Mouse (Mus musculus): ENCODE data around the gene Jam3.

Jam3 gene

DNA sequence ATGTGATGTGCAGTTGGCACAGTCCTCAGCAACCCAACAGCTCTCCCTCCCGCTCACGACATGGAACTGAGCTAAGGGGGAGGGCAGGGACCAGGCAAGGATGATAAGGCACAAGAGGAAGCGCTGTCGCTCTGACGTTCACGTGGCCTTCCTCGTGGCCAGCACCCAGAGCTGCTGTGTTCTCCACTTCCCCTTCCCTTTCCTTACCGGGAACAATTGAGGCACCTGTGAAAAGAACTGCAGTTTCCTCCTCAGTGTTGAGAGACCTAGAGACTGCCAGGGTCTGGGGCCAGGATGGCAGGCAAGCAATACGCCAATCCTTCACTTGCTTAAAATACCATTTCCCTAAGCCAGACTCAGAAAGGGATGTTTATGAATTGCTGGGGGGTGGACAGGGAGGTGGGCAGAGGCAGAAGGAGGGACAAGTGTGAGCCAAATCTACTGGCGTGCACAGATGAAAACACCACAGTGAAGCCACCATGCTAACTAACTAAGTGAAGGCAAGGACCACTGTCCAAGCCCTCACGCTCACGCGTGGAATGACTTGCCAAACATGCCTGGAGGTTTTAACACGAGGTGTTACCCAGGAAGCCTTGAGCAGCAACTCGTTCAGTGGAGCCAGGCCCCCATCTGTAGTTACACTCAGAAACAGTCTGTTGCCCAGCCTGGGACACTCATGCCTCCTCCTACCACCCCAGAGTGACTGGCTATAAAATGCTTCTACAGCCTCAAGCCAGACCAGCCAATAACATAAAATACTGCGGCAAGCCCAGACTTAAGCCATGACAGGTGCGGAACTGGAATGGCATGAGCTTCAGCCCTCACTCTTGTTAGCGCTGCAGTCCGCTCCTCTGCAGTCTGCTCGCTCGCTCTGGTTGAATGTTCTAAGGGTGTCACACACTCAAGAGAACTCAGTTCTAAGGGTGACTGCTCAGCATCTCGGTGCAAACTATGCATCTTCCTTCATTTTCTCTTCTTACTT, 45.4 kb downstream of the Jam3 start:
- peak; percentile 69 to 85 for DNase-seq

GRCm38 (mm10) chr9:27108451-27108850, 46.8 kb downstream of the Jam3 start:
- DNase-seq = peak in 1 of 2 experiments; percentile 58

- DNase-seq = peak in 1 of 2 experiments; percentile 54
These were observed 49.1 kb downstream of the Jam3 start for GRCm38 (mm10) chr9:27106081-27106480.

- no peak for DNase-seq
These were observed 53.8 kb downstream of the Jam3 start for GRCm38 (mm10) chr9:27101466-27101865.

DNA sequence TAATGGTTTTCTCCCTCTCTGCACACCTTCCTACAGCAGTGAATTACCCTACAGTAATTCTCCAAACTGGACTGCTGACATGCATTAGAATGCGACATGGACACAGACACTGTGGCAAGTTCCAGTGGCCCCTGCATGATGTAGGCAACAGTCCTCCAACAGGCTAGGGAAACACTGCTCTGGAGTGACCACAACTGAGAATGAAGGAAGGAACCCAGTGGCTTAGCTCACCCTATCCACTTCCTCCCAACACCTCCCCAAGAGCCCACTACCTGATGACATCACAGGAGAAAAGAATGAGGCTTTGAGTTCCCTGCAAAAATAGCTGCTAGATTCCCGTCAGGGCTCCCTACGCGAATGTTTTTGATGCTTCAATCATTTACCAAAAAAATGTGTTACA, 55.7 kb downstream of the Jam3 start:
- no peak for DNase-seq

DNA sequence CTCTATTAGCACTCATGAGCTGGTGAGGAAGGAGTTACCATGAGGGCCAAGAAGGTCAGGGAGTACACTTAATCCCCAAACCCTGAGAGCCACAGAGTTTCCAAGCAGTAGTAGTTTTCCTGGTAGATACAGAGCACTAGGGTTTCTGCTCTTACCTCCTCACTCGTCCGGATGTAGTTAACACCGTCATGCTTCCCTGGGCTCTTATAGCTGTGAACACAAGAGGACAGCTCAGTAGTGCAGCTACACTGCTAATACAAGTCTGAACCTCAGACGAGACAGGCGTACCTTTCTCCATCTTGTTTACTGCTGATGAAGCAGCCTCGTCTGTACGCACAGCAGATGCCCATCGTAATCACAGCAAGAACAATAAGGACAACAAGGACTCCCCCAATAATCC, 56.7 kb downstream of the Jam3 start:
- no peak for DNase-seq

GRCm38 (mm10) chr9:27098092-27098491, 57.1 kb downstream of the Jam3 start:
- DNase-seq = peak in 1 of 2 experiments; percentile 20

DNA sequence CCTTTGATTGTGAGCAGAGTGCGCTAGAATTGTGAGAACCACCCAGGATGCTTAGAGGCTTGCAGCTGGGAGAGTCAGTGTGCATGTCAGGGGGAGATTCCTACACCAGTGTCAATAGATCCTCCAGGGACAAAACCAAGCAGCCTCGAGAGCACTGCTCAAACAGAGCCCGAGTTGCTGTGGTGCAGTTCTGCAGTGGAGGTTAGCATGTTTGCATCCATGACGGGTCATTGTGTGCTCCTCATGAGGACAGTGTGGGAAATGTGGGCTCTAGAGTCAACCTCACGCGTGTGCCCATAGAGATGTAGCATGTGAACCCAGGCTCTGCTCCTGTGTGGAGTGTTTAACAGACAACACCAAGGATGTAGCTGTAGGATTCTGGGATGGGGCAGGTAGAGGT, 62.3 kb downstream of the Jam3 start:
- no peak for DNase-seq

GRCm38 (mm10) chr9:27090801-27091775, 64.1 kb downstream of the Jam3 start:
- no peak for DNase-seq

DNA sequence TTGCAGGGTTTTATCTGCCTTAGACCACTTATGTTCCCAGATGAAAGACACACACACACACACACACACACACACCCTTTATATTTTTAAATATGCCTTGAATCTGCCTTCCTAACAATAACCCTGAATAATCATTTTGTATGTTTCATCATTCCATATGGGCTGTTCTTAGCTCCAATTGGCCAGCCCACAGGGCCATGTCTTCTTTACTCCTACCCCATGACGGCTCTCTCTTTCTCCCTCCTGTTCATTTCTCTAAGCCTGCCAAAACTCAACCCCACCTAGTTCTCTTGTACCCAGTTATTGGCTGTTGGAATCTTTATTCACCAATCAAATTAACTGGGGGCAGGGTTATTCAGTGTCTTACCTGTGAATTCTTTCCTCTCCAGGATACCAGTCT, 65.1 kb downstream of the Jam3 start:
- DNase-seq = no peak

DNA sequence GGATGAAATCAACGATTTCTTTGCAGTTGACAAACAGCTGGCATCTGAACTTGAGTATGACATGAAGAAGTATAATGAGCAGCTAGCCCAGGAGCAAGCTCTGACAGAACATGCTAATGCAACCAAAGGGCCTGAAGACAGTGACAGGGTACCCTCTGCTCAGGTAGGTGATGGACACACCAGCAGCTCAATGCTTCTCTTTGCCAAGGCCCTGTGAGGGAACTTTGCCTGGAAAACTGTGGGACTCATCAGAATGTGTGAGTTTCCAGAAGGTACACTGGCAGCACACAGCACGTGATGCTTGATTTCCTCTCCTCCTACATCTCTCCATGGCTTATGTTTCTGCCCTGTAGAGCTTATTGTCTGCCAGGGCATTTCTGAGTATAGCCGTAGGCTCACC, 67.8 kb downstream of the Jam3 start:
- no peak for DNase-seq

DNA sequence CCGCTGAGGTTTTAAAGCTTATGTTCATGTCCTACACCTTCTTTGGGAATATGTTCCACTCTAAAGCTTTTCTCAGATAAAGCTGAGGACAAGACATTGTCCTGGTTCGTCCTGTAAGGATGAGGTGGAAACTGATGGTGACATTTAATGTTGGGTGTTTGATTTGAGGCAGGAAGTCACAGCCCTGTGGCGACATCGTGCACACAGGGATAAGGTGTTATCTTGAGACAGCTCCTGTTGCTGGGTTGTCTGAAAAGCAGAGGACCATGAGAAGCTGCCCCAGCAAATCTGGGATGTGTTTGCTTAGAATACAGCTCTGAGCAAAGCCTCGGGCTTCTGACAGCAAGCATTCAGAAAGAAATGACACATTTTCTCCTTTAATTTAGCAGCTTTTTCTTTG, 69.0 kb downstream of the Jam3 start:
- no peak for DNase-seq

- DNase-seq = no peak
These were observed 79.4 kb downstream of the Jam3 start for GRCm38 (mm10) chr9:27075812-27076211.

GRCm38 (mm10) chr9:27074677-27075076, 80.5 kb downstream of the Jam3 start:
- DNase-seq = no peak

DNA sequence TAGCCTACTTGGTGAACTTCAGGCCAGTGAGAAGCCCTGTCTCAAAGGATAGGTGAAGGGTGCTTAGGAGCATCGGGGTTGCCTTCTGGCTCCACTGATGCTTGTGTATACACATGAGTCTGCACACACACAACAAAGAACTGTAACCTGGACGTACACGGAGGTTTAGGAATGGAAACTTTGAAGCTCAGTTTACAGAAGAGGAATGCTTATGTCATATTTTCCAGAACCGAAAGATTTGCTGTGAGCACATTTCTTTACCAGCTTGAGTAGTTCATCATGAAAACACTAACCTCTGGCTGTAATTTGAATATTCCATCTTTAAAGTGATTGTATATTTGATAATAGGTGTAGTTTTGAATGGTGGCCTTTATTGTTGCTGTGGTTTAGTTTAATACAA, 84.3 kb downstream of the Jam3 start:
- DNase-seq = no peak

DNA sequence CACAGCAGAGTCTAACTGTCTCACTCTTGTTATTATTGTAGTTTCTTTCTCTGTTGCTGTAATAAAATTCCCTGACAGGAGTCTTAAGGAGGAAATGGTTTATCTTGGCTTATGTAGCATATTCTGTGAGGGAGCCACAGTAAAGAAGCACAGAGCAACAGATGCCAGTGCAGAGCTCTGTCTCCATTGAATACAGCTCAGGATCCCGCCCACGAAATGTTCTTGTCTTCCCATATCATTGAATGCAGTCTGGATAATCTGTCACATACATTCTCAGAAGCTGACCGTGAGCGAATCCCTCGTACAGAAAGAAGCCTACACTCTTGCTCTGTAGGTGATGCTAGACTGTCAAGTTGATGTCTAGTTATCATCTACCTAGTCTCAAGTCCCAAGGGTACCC, 96.9 kb downstream of the Jam3 start:
- DNase-seq = no peak

DNA sequence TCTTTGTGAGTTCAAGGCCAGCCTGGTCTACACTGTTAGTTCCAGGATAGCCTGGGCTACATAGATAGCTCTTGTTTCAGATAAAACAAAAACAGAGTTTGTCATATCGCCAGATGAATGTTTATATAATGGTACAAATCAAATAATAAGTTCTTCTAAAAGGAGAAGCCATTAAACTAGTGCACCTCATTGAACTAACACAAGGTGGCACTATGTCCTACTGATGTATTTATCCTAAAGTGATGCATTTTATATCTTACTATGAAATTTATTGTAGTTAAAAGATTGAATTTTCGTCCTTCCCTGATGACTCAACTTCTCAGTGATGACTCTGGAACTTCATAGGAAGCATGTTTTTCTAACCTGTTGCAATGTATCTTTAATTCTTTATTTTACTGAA, 105.7 kb downstream of the Jam3 start:
- DNase-seq = no peak

All from kidney, adult 8-10 months (tissue).